Mouse (Mus musculus): Measurements from ENCODE around the gene Sp2. TPM values are rescaled to one million over a fixed set of nuclear protein-coding genes. Genes with fewer than 3 reads are reported as not detected.
A peak's percentile ranks its signal among the peaks of the same experiment; 100 is the strongest.

Sp2 gene
- polyA plus RNA-seq, 1 experiment, result not detected

DNA sequence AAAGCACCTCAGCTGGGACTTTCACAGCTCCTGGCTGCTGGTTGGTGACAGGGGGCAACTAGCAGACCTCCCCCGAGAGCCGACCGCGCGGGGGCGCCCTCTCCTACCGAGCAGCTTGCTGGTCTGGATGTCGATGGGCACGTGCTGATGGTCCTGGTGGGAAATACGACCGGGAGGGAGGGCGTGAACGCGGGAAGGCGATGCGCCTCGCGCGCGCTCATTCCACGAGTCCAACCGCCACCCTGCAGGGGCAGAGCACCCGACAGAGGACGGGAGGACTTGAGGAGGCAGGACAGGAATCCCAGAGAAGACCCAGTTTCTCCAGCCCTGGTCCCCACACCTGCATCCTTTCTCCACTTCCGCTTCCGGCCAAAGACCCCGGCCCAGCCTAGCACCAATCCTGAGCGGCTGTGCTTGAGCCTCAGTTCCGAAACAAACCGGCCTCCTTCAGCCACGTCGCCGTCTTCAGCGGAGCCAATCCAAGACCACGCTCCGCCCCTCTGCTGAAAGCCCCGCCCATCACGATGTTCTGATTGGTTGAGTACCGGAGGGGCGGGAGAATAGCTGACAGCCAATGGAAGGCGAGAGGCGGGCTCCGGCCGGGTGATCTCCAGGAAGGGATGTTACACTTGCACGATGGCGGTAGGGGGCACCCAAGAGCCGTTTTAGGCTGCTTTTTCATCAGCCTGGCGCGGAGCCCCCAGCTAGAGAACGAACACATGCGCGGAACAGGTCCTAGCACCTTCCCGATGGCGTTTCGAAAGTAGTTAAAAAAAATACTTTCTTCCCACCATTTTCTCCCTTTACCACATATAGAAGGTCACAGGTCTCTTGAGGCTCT lies 66.5 kb downstream of the Sp2 start, which contains the start of gene Cdk5rap3:
TSS of gene Cdk5rap3 (minus strand) at position 453 of the 841 bp plus-strand sequence.
- Histone ChIP-seq H3K27ac (ENCODE audit: insufficient read depth, low read depth, low read length) (no peak within 1 kb of the TSS), H3K4me3 (ENCODE audit: insufficient read depth, low read depth, low read length) (peak within 1 kb of the TSS; percentile 69), H3K4me1 (ENCODE audit: control insufficient read depth, insufficient read depth, low read length) (no peaks in the 10 kb centered on the region)
- WGBS, result under 1% methylated on average over 55 of the region's 55 CpGs
- peak; percentile 65; the same call in 1 of the 2 replicates for TF ChIP-seq CTCF (IDR thresholded peaks at IDR 0.05; ENCODE audit: insufficient read depth, low read depth, low read length)
- TF ChIP-seq POLR2A (IDR thresholded peaks at IDR 0.05; ENCODE audit: insufficient read depth, low read depth, low read length), result 0 out of 2 replicates have a peak, but pooled peaks have one; percentile 29

DNA sequence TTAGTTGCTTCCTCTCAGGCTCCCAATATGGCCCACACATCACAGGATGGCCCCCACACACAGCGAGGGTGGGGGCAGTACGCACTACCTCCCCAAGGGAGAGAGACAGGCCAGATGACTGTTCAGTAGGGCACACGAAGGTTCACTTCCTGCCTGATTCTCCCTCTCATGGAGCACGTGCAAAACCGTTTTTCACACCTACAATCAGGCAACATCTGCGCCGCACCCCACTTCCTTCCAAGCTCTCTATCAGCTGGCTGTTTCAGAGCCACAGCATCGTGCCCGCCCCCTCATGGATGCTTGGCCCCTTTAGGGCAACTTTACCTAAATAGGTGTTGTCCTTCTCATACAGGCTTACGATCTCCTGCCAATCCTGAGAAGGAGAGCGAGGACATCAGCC lies 70.1 kb downstream of the Sp2 start:
- WGBS, result 85% methylated on average over 11 of the region's 11 CpGs
- TF ChIP-seq CTCF (IDR thresholded peaks at IDR 0.05; ENCODE audit: insufficient read depth, low read depth, low read length), result no peak
- no peak for TF ChIP-seq POLR2A (IDR thresholded peaks at IDR 0.05; ENCODE audit: insufficient read depth, low read depth, low read length)
- Histone ChIP-seq H3K4me1 (ENCODE audit: control insufficient read depth, insufficient read depth, low read length) (no peaks in the 10 kb centered on the region), H3K27ac (ENCODE audit: insufficient read depth, low read depth, low read length) (no peak overlapping the region), H3K4me3 (ENCODE audit: insufficient read depth, low read depth, low read length) (no peak overlapping the region)

GRCm38 (mm10) chr11:96910003-96910402 lies 72.8 kb downstream of the Sp2 start:
- 0 out of 2 replicates have a peak, but pooled peaks cover 6% of the 10 kb centered on the region for H3K4me1 ChIP-seq (ENCODE audit: control insufficient read depth, insufficient read depth, low read length)
- TF ChIP-seq POLR2A (IDR thresholded peaks at IDR 0.05; ENCODE audit: insufficient read depth, low read depth, low read length), result no peak
- TF ChIP-seq CTCF (IDR thresholded peaks at IDR 0.05; ENCODE audit: insufficient read depth, low read depth, low read length), result peak; percentile 79
- no peak overlapping the region for H3K4me3 ChIP-seq (ENCODE audit: insufficient read depth, low read depth, low read length)
- no peak overlapping the region for H3K27ac ChIP-seq (ENCODE audit: insufficient read depth, low read depth, low read length)
- 25% methylated on average over 7 of the region's 7 CpGs for WGBS

DNA sequence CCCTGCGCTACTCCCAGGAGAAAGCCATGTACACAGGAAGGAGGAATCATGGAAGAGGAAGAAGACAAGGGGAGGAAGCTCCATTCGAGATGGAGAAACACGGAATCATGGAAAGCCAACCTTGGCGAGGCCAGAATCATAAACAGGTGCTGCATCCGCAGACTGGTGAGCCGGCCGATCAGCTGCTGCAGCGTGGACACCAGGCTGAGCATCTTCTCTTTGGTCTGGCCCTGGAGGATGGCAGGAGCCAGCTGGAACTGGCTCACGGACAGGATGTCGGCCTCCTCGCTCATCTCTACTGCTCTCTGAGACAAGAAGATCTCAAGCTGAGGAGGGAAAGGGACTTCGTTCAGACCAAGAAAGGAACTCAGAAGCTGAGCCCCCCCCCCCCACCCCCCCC lies 74.2 kb downstream of the Sp2 start:
- 97% methylated on average over 12 of the region's 12 CpGs for WGBS
- Histone ChIP-seq H3K4me3 (ENCODE audit: insufficient read depth, low read depth, low read length) (no peak overlapping the region), H3K27ac (ENCODE audit: insufficient read depth, low read depth, low read length) (no peak overlapping the region), H3K4me1 (ENCODE audit: control insufficient read depth, insufficient read depth, low read length) (0 out of 2 replicates have a peak, but pooled peaks cover 6% of the 10 kb centered on the region)
- TF ChIP-seq POLR2A (IDR thresholded peaks at IDR 0.05; ENCODE audit: insufficient read depth, low read depth, low read length) (no peak), CTCF (IDR thresholded peaks at IDR 0.05; ENCODE audit: insufficient read depth, low read depth, low read length) (no peak)

GRCm38 (mm10) chr11:96906431-96907161 lies 76.2 kb downstream of the Sp2 start:
- Histone ChIP-seq H3K27ac (ENCODE audit: insufficient read depth, low read depth, low read length) (no peak overlapping the region), H3K4me1 (ENCODE audit: control insufficient read depth, insufficient read depth, low read length) (peaks cover 12% of the 10 kb centered on the region), H3K4me3 (ENCODE audit: insufficient read depth, low read depth, low read length) (no peak overlapping the region)
- WGBS, result 87% methylated on average over 15 of the region's 15 CpGs
- TF ChIP-seq CTCF (IDR thresholded peaks at IDR 0.05; ENCODE audit: insufficient read depth, low read depth, low read length) (no peak), POLR2A (IDR thresholded peaks at IDR 0.05; ENCODE audit: insufficient read depth, low read depth, low read length) (no peak)

Other genes starting within 250 kb of the Sp2 start
- not detected in 2 replicates for gene Snx11, start 205.4 kb downstream of the Sp2 start, polyA plus RNA-seq (2012; ENCODE audit: insufficient read depth, insufficient read length, low replicate concordance, missing spikeins)
- not detected in 2 replicates for gene Cbx1, start 193.8 kb downstream of the Sp2 start, polyA plus RNA-seq (2012; ENCODE audit: insufficient read depth, insufficient read length, low replicate concordance, missing spikeins)
- gene Nfe2l1, start 153.0 kb downstream of the Sp2 start, polyA plus RNA-seq (2012; ENCODE audit: insufficient read depth, insufficient read length, low replicate concordance, missing spikeins), result 349 TPM in 1 of 2 replicates, not detected in the other
- gene Copz2, start 133.1 kb downstream of the Sp2 start, polyA plus RNA-seq (2012; ENCODE audit: insufficient read depth, insufficient read length, low replicate concordance, missing spikeins), result not detected in 2 replicates
- gene Cdk5rap3, start 66.5 kb downstream of the Sp2 start, polyA plus RNA-seq (2012; ENCODE audit: insufficient read depth, insufficient read length, low replicate concordance, missing spikeins), result not detected in 2 replicates
- gene Prr15l, start 54.9 kb downstream of the Sp2 start, polyA plus RNA-seq (2012; ENCODE audit: insufficient read depth, insufficient read length, low replicate concordance, missing spikeins), result not detected in 2 replicates
- gene Pnpo, start 39.0 kb downstream of the Sp2 start, polyA plus RNA-seq (2012; ENCODE audit: insufficient read depth, insufficient read length, low replicate concordance, missing spikeins), result not detected in 2 replicates
- gene Sp6, start 30.4 kb upstream of the Sp2 start, polyA plus RNA-seq (2012; ENCODE audit: insufficient read depth, insufficient read length, low replicate concordance, missing spikeins), result not detected in 2 replicates
- not detected in 2 replicates for gene Scrn2, start 47.0 kb upstream of the Sp2 start, polyA plus RNA-seq (2012; ENCODE audit: insufficient read depth, insufficient read length, low replicate concordance, missing spikeins)
- not detected in 2 replicates for gene Lrrc46, start 58.4 kb upstream of the Sp2 start, polyA plus RNA-seq (2012; ENCODE audit: insufficient read depth, insufficient read length, low replicate concordance, missing spikeins)
- gene Mrpl10, start 58.6 kb upstream of the Sp2 start, polyA plus RNA-seq (2012; ENCODE audit: insufficient read depth, insufficient read length, low replicate concordance, missing spikeins), result not detected in 2 replicates
- not detected in 2 replicates for gene Osbpl7, start 67.7 kb upstream of the Sp2 start, polyA plus RNA-seq (2012; ENCODE audit: insufficient read depth, insufficient read length, low replicate concordance, missing spikeins)
- gene Tbx21, start 132.4 kb upstream of the Sp2 start, polyA plus RNA-seq (2012; ENCODE audit: insufficient read depth, insufficient read length, low replicate concordance, missing spikeins), result not detected in 2 replicates
- gene Tbkbp1, start 168.5 kb upstream of the Sp2 start, polyA plus RNA-seq (2012; ENCODE audit: insufficient read depth, insufficient read length, low replicate concordance, missing spikeins), result not detected in 2 replicates
- 234 TPM in 1 of 2 replicates, not detected in the other for gene Kpnb1, start 204.9 kb upstream of the Sp2 start, polyA plus RNA-seq (2012; ENCODE audit: insufficient read depth, insufficient read length, low replicate concordance, missing spikeins)